Mouse (Mus musculus) limb, embryonic 15.5 days (tissue): ENCODE measurements around the gene Sertad1. TPM values are rescaled to one million over a fixed set of nuclear protein-coding genes. Genes with fewer than 3 reads are reported as not detected.
"Not testable (repeated sequence)": the region's sequence is repeated elsewhere in the genome, so short reads cannot be mapped to it uniquely, and the experiment has no call there.

Experiments
- ATAC-seq: fragments of 200-750 bp; cut with Nextera tagmentation; 2 replicates; pipeline ENCODE4 v1.8.0; 2017; ENCODE audit warnings: low read depth, moderate TSS enrichment; ENCODE audit not compliant: insufficient number of reproducible peaks, low FRiP score, low TSS enrichment
- H3K27ac ChIP-seq: fragments of 300-500 bp; sonication (generic); 2 replicates; pipeline ENCODE4 v1.5.1; 2015; ENCODE audit warnings: moderate library complexity, mild to moderate bottlenecking, inconsistent platforms
- H3K27me3 ChIP-seq: fragments of 300-500 bp; sonication (generic); 2 replicates; pipeline ENCODE4 v1.6.1; 2015; ENCODE audit warnings: inconsistent platforms
- H3K36me3 ChIP-seq: fragments of 300-500 bp; sonication (generic); 2 replicates; pipeline ENCODE4 v1.6.1; 2015; ENCODE audit warnings: inconsistent platforms
- H3K4me1 ChIP-seq: fragments of 300-500 bp; sonication (generic); 2 replicates; pipeline ENCODE4 v1.6.1; 2015; ENCODE audit warnings: inconsistent platforms
- H3K4me2 ChIP-seq: fragments of 300-500 bp; sonication (generic); 2 replicates; pipeline ENCODE4 v1.6.1; 2015; ENCODE audit warnings: mild to moderate bottlenecking, inconsistent platforms
- H3K4me3 ChIP-seq: fragments of 300-500 bp; sonication (generic); 2 replicates; pipeline ENCODE4 v1.5.1; 2015; ENCODE audit warnings: mild to moderate bottlenecking, inconsistent platforms
- H3K9ac ChIP-seq: fragments of 300-500 bp; sonication (generic); 2 replicates; pipeline ENCODE4 v1.6.1; 2015; ENCODE audit warnings: inconsistent platforms
- H3K9me3 ChIP-seq: fragments of 300-500 bp; sonication (generic); 2 replicates; pipeline ENCODE4 v1.6.1; 2016; ENCODE audit warnings: inconsistent platforms
- WGBS: fragments of 180-500 bp; shearing (Covaris S2); methylation state at CpG from one replicate; pipeline ENCODE4 v1.1.7; 2015; 5-methylcytosine and 5-hydroxymethylcytosine counted together
- polyA plus RNA-seq: library from polyadenylated mRNA; unstranded; fragments of >200 nt; fragmentation: Nextera tagmentation; extraction: Ambion mirVana; gene quantifications from 2 replicates; pipeline ENCODE4 v1.2.1, GENCODE M21; 2015

Sertad1 gene
- polyA plus RNA-seq, 1 experiment from 2014 or later = 44.6 TPM

DNA sequence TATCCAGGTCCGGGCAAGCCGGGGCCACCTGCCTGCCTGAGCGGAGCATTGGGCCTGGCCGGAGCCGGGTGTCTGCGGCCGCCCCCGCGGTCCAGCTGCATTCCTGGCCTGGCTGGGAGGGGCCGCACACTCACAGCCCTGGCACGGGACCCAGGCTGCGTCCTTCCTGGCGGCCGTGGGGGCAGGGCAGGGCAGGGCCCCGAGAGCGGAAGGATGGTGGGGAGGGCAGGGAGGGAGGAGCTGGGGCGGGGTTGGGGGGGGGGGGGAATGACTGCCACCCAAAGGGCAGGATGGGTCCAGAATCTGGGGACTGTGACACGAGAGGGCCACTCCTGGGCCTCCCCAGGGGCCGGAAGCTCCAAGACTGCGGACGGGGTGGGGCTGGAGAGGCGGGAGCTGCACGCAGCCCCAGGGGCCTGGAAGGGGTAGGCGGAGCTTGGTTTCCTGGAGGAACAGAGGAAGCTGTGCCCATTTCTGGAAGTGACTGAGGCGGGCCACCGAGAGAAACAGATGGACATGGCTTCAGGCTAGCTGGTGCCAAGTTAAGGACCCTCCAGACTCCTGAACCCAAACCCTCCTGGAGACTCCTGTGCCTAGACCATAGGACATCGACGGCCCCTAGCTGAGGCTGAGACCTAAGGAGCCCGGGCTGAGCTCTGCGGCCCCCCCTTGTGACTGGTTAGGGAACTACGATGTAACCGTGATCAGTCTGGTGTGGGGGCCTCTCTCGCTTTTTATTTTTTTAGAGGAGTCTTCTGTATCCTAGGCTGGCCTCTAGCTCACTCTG lies 4.0 kb downstream of the Sertad1 start:
- Histone ChIP-seq H3K4me2 (peak overlapping the region; percentile 58), H3K4me3 (peak overlapping the region; percentile 39), H3K4me1 (peaks cover 40% of the 10 kb centered on the region), H3K9ac (0 out of 2 replicates have a peak overlapping the region, but pooled peaks have one; percentile 14), H3K27ac (peak overlapping the region; percentile 94), H3K36me3 (peaks cover 6% of the 10 kb centered on the region), H3K27me3 (no peaks in the 10 kb centered on the region), H3K9me3 (no peaks in the 10 kb centered on the region)
- WGBS = under 1% methylated on average over 33 of the region's 33 CpGs
- peak; percentile 70 for ATAC-seq

DNA sequence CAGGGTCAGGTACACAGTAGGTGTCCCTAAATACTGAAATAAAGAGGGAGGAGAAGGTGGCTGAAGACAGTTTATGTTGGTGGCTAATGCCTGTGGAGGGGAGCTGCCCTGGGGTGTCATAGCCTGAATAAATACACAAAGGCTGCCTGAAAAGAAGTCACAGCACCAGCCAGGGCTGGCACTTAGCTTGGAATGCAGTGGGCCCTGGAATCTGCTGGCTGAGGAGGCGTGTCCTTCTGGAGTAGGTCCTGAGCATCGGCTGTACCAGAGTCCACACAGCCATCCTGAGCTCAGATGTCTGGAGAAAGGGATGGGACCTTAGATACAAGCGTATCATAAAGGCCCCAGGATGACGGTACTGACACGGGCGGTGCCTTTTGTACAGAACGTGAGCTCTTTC lies 5.1 kb downstream of the Sertad1 start:
- no peaks in the 10 kb centered on the region for H3K27me3 ChIP-seq
- no peak overlapping the region for H3K4me2 ChIP-seq
- no peak overlapping the region for H3K9ac ChIP-seq
- peaks cover 6% of the 10 kb centered on the region for H3K36me3 ChIP-seq
- no peak overlapping the region for H3K4me3 ChIP-seq
- H3K27ac ChIP-seq = no peak overlapping the region
- H3K4me1 ChIP-seq = peaks cover 42% of the 10 kb centered on the region
- no peak for ATAC-seq
- H3K9me3 ChIP-seq = no peaks in the 10 kb centered on the region
- 74% methylated on average over 7 of the region's 7 CpGs for WGBS

DNA sequence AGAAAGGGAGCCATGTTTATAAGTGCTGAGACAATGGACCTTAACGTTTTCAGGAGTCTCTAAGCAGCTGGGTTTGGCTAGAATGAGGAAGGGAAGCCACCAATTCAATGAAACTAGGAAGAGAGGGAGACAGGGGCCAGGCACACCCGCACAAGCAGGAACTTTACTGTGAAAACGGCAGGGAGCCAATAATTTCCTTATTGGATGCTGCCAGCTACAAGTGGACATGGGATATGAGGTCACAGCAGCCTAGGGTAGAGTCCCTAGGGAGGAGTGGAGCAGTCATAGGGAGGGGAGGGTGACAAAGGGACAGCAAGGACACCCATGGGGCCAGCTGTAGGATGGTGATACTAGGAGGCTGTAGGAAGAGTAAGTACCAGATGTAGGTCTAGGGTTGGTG lies 6.3 kb downstream of the Sertad1 start:
- Histone ChIP-seq H3K27me3 (no peaks in the 10 kb centered on the region), H3K4me2 (no peak overlapping the region), H3K9me3 (no peaks in the 10 kb centered on the region), H3K36me3 (peaks cover 6% of the 10 kb centered on the region), H3K4me1 (peaks cover 41% of the 10 kb centered on the region), H3K9ac (no peak overlapping the region), H3K4me3 (no peak overlapping the region), H3K27ac (no peak overlapping the region)
- 54% methylated on average over 3 of the region's 3 CpGs for WGBS
- no peak for ATAC-seq

DNA sequence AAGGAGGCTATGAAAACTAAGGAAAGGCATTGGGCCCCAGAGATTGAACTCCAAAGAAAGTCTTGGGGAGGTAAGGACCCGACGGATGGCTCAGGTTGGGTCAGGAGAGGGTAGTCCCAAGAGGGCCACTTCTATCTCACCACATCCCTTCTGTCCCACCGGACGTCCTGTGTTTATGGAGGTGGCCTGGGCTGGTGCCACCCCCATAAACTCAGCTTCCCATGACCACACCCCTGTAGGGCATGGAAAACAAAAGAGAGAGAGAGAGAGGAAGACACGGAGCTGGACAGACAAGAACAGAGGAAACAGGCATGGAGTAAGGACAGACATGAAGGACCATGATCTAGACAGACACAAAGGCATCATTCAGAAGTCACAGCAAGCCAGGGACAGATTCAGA lies 6.7 kb downstream of the Sertad1 start:
- peaks cover 37% of the 10 kb centered on the region for H3K4me1 ChIP-seq
- no peak overlapping the region for H3K9ac ChIP-seq
- peaks cover 6% of the 10 kb centered on the region for H3K36me3 ChIP-seq
- no peaks in the 10 kb centered on the region for H3K27me3 ChIP-seq
- H3K4me3 ChIP-seq = no peak overlapping the region
- no peak for ATAC-seq
- H3K27ac ChIP-seq = no peak overlapping the region
- H3K4me2 ChIP-seq = no peak overlapping the region
- no peaks in the 10 kb centered on the region for H3K9me3 ChIP-seq
- 85% methylated on average over 5 of the region's 5 CpGs for WGBS

DNA sequence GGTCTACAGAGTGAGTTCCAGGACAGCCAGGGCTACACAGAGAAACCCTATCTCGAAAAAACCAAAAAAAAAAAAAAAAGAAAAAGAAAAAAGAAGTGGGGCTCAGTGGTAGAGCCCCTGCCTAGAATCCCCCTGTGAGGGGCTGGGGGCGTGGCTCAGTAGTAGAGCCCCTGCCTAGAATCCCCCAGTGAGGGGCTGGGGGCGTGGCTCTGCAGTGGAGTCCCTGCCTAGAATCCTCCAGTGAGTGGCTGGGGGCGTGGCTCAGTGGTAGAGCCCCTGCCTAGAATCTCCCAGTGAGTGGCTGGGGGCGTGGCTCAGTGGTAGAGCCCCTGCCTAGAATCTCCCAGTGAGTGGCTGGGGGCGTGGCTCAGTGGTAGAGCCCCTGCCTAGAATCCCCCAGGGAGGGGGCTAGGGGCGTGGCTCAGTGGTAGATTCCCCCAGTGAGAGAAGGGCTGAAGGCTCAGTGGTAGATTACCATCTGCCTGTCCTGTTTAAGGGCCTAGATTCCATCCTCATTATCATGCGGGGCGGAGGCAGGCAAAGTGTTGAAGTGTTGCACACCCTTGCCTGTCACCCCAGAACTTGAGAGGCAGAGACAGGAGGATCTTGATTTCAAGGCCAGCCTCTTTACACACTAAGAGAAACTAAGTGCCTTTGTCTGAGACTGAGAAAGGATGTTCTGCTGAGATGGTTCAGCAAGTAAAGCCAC lies 8.1 kb downstream of the Sertad1 start:
- H3K9ac ChIP-seq, H3K36me3 ChIP-seq, H3K4me2 ChIP-seq, H3K9me3 ChIP-seq, H3K27me3 ChIP-seq, ATAC-seq, H3K4me3 ChIP-seq, H3K27ac ChIP-seq: not testable (repeated sequence)
- peaks cover 27% of the 10 kb centered on the region for H3K4me1 ChIP-seq
- WGBS = 83% methylated on average over 9 of the region's 9 CpGs

DNA sequence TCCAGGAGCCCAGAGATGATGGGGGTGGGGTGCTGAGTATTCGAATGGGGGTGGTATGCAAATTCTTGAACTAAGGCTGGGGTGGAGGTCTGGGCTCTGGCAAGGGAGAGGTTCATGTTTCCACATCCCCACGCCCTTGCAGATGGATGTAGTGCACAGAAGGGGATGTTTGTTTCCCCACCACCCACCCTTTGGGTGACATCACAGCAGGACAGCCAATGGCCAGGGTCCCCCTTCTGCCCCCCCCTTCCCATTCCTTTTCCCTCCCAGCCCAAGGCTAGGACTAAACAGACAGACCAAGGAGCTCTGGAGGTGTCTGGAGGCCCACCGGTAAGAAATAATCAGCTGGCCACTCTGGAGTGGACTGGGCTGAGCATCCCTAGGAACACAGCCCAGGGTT lies 12.3 kb downstream of the Sertad1 start, which contains the start of gene Prx:
TSS of gene Prx (plus strand) at position 289 of the 400 bp plus-strand sequence.
- no peaks in the 10 kb centered on the region for H3K27me3 ChIP-seq
- no peak for ATAC-seq
- H3K4me2 ChIP-seq = no peak within 1 kb of the TSS
- no peak within 1 kb of the TSS for H3K4me3 ChIP-seq
- no peak within 1 kb of the TSS for H3K27ac ChIP-seq
- 29% methylated on average over 3 of the region's 3 CpGs for WGBS
- peaks cover 20% of the 10 kb centered on the region for H3K4me1 ChIP-seq
- H3K9me3 ChIP-seq = no peaks in the 10 kb centered on the region
- no peak within 1 kb of the TSS for H3K9ac ChIP-seq
- H3K36me3 ChIP-seq = no peaks in the 10 kb centered on the region

DNA sequence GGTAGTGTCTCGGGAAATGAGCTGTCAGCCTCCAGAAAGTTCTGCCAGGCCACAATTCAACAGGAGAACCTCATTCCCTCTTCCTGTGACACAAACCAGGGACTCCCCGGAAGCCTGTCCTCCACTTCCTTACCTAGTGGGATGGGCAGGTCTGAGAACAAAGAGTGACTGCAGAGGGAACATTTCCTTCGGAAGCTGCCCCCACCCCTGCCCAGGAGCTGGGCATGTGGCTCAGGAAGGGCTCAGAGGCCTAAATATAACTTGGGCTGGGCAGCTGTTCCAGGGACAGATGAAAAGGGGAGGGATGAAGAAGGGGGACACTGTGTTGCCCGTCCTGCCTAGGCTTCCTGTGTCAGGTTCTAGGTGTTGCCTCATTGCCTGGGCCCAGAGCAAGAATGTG lies 14.9 kb downstream of the Sertad1 start:
- Histone ChIP-seq H3K4me3 (no peak overlapping the region), H3K27ac (peak overlapping the region; percentile 18; the same call in 1 of the 2 replicates), H3K9ac (no peak overlapping the region), H3K36me3 (no peaks in the 10 kb centered on the region), H3K4me2 (no peak overlapping the region), H3K4me1 (peaks cover 26% of the 10 kb centered on the region), H3K9me3 (no peaks in the 10 kb centered on the region), H3K27me3 (no peaks in the 10 kb centered on the region)
- ATAC-seq = no peak
- WGBS = 55% methylated on average over 4 of the region's 4 CpGs

DNA sequence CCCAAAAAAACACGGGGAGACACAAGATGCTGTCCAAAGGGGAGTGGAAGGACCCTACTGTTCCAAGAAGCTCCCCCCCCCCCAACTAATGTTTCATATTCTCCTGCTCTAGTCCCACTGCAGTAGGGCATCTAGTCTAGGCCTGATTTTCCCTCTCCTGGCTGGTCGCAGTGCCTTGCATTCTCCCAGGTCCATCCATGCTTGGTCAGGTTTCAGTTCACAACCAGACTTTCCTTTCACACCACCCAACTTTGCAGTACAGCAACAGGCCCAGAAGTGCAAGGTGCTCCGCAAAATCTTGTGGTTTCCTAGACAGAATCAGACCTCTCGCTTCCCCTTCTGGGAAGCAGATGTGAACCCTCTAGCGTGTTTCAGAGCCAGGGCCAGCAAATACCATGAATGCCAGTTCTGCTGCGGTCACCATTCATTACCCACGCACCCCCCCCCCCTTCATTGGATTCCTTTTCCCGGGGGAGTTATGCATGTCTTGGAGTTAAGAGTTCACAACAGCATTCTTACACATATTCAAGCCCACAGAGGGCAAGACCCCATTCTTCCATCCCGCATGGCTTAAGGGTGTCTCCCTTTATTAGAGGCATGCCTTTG lies 20.2 kb downstream of the Sertad1 start:
- peak overlapping the region; percentile 59 for H3K4me3 ChIP-seq
- H3K9ac ChIP-seq = no peak overlapping the region
- no peak for ATAC-seq
- WGBS = 32% methylated on average over 9 of the region's 9 CpGs
- H3K27ac ChIP-seq = peak overlapping the region; percentile 100
- peak overlapping the region; percentile 65 for H3K4me2 ChIP-seq
- H3K4me1 ChIP-seq = peaks cover 20% of the 10 kb centered on the region
- H3K9me3 ChIP-seq = no peaks in the 10 kb centered on the region
- H3K27me3 ChIP-seq = no peaks in the 10 kb centered on the region
- no peaks in the 10 kb centered on the region for H3K36me3 ChIP-seq

DNA sequence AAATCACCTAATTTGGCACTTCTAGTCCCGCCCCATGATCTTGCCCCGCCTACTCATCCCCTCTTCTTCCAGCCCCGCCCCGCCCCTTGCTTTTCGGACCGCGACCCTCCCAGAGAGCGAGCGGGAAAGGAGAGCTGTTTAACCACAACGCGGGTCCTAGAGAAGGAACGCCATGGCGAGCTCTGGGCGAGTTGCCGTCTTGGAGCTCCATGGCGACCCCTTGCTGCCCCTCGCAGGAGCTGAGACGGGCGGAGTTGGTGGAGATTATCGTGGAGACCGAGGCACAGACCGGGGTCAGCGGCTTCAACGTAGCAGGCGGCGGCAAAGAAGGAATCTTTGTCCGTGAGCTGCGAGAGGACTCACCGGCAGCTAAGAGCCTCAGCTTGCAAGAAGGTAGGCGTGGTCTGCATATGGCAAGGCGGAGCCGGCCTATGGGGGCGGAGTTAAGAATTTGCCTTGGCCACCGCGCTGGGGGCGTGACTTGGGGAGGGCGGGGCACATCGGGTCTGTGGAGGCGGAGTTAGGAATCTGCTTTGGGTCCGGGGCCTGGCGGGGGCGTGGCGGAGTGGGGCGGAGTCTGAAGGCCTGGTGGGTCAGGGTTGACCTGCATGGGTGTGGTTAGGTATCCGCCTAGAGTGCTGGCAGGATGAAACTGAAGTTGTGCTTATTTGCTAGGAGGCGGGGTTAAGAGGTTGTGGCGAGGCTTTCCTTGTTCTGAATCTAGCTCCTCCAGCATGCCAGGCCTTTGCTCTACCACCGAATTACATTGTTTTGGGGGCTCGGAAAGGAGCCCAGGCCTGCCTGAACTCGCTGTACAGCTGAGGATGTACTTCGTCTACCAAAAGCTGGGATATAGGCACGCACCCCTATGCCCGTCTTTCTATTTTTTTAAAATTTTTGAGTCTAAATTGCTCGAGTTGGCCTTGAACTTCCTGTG lies 21.3 kb downstream of the Sertad1 start:
- peak; percentile 91 for ATAC-seq
- peak overlapping the region; percentile 70 for H3K9ac ChIP-seq
- H3K9me3 ChIP-seq = no peaks in the 10 kb centered on the region
- H3K27me3 ChIP-seq = no peaks in the 10 kb centered on the region
- peak overlapping the region; percentile 100 for H3K27ac ChIP-seq
- H3K4me2 ChIP-seq = peak overlapping the region; percentile 65
- no peaks in the 10 kb centered on the region for H3K36me3 ChIP-seq
- peak overlapping the region; percentile 59 for H3K4me3 ChIP-seq
- peaks cover 17% of the 10 kb centered on the region for H3K4me1 ChIP-seq
- under 1% methylated on average over 54 of the region's 54 CpGs for whole genome bisulfite sequencing

DNA sequence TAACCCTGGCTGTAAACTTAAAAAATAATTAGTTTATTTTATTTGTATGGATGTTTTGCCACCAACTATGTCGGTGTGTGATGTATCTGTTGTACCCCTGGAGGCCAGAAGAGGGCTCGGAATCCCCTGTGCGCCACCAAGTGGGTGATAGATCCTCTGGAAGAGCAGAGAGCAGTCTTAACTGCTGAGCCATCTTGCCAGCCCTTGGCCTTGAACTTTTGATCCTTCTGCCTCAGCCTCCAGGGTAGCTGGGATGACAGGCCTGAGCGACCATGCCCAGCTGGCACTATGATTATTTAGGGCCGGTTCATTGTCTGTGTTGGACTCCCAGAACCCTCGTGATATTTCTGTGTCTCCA lies 21.9 kb downstream of the Sertad1 start:
- 21% methylated on average over 6 of the region's 6 CpGs for WGBS
- H3K9ac ChIP-seq = no peak overlapping the region
- peaks cover 16% of the 10 kb centered on the region for H3K4me1 ChIP-seq
- H3K9me3 ChIP-seq = no peaks in the 10 kb centered on the region
- H3K4me3 ChIP-seq = peak overlapping the region; percentile 59
- H3K27ac ChIP-seq = peak overlapping the region; percentile 100
- H3K27me3 ChIP-seq = no peaks in the 10 kb centered on the region
- no peaks in the 10 kb centered on the region for H3K36me3 ChIP-seq
- no peak; the same call in 1 of the 2 replicates for ATAC-seq
- H3K4me2 ChIP-seq = peak overlapping the region; percentile 65

DNA sequence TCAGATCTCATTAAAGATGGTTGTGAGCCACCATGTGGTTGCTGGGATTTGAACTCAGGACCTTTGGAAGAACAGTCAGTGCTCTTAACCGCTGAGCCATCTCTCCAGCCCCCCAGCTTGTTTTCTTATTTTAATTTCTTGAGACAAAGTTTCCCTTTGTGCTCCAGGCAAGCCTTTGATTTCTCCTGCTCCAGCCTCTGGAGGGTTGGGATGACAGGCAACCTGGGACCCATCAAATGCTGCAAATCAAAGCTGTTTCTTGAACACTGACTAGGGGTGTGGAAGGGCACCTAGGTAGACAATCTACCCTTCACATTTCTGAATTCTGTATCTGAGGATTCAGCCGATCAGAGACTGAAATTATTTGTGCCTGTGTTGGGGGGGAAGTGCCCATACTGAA lies 24.1 kb downstream of the Sertad1 start:
- no peak for ATAC-seq
- peaks cover 16% of the 10 kb centered on the region for H3K4me1 ChIP-seq
- no peak overlapping the region for H3K9ac ChIP-seq
- no peaks in the 10 kb centered on the region for H3K36me3 ChIP-seq
- no peak overlapping the region for H3K27ac ChIP-seq
- no peaks in the 10 kb centered on the region for H3K9me3 ChIP-seq
- no peak overlapping the region for H3K4me3 ChIP-seq
- 85% methylated on average over 2 of the region's 2 CpGs for WGBS
- no peaks in the 10 kb centered on the region for H3K27me3 ChIP-seq
- no peak overlapping the region for H3K4me2 ChIP-seq
